ENCODE assay signal across 29 mouse cellular contexts in the genomic region with DNA sequence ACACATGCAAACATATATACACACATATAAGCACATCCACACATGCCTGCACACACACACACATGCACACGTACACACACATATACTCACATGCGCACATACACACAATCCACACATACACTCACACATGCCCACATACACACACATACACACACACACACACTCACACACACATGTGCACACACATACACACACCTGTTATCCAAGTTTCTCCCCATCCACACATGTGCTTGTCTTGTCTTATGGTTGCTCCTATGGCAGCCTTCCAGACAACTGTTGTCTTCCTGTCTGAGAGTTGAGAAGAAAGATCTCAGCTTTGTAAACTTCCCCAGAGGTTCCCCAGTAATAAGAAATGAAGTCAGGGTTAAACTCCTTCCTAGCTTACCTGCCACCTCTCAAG.
"Had no signal": no experiment of that assay in that cellular context is flagged by ENCODE, and none has a peak within 500 bp of the region (broad histone marks: within the 10 kb centered on the region; RNA-seq: fewer than 3 reads in every experiment).

No protein-coding gene starts in this region.

- H3K4me2 ChIP-seq: limb, embryonic 12.5 days; limb, embryonic 13.5 days; limb, embryonic 15.5 days; liver, embryonic 11.5 days; liver, embryonic 12.5 days; liver, embryonic 13.5 days; liver, embryonic 15.5 days; lung, embryonic 14.5 days; lung, embryonic 15.5 days; midbrain, embryonic 11.5 days; midbrain, embryonic 12.5 days; midbrain, embryonic 13.5 days; midbrain, embryonic 15.5 days; neural tube, embryonic 12.5 days had no signal

- H3K27ac ChIP-seq: limb, embryonic 10.5 days; limb, embryonic 12.5 days; limb, embryonic 13.5 days; limb, embryonic 15.5 days; liver, embryonic 12.5 days; liver, embryonic 13.5 days; liver, embryonic 14.5 days; liver, embryonic 15.5 days; lung, embryonic 15.5 days; macrophage; midbrain, embryonic 10.5 days; midbrain, embryonic 12.5 days; midbrain, embryonic 13.5 days; midbrain, embryonic 15.5 days; neural tube, embryonic 12.5 days had no signal

- H3K27me3 ChIP-seq: liver, embryonic 13.5 days; liver, embryonic 15.5 days; midbrain, embryonic 12.5 days; midbrain, embryonic 13.5 days; midbrain, embryonic 15.5 days; neural tube, embryonic 12.5 days had no signal

- DNase-seq: left cerebral cortex, postnatal 4 days; liver; liver, embryonic 13.5 days; liver, postnatal 0 days; lung, adult 18-20 months; lung, adult 2 months; lung, embryonic 14.5 days; lung, postnatal 10 days; lung, postnatal 14 days; lung, postnatal 36 days; lung, postnatal 4 days; midbrain, embryonic 14.5 days had no signal

- H3K4me3 ChIP-seq: limb, embryonic 10.5 days; limb, embryonic 12.5 days; limb, embryonic 13.5 days; limb, embryonic 15.5 days; liver, embryonic 12.5 days; liver, embryonic 13.5 days; liver, embryonic 15.5 days; lung, embryonic 15.5 days; megakaryocyte, embryonic 14.5 days; midbrain, embryonic 10.5 days; midbrain, embryonic 12.5 days; midbrain, embryonic 13.5 days; midbrain, embryonic 15.5 days; neural tube, embryonic 12.5 days had no signal

- H3K36me3 ChIP-seq: limb, embryonic 10.5 days; limb, embryonic 12.5 days; limb, embryonic 13.5 days; limb, embryonic 15.5 days; liver, embryonic 12.5 days; liver, embryonic 13.5 days; liver, embryonic 15.5 days; lung, embryonic 15.5 days; midbrain, embryonic 10.5 days; midbrain, embryonic 12.5 days; midbrain, embryonic 13.5 days; midbrain, embryonic 15.5 days; neural tube, embryonic 12.5 days had no signal

- H3K4me1 ChIP-seq: limb, embryonic 13.5 days; liver, embryonic 12.5 days; liver, embryonic 13.5 days; liver, embryonic 15.5 days; lung, embryonic 15.5 days; midbrain, embryonic 12.5 days; midbrain, embryonic 15.5 days; neural tube, embryonic 12.5 days had no signal

- H3K9me3 ChIP-seq: limb, embryonic 10.5 days; limb, embryonic 12.5 days; limb, embryonic 13.5 days; limb, embryonic 15.5 days; liver, embryonic 12.5 days; liver, embryonic 13.5 days; liver, embryonic 15.5 days; lung, embryonic 15.5 days; megakaryocyte, embryonic 14.5 days; midbrain, embryonic 10.5 days; midbrain, embryonic 12.5 days; midbrain, embryonic 13.5 days; midbrain, embryonic 15.5 days; neural tube, embryonic 12.5 days had no signal
